Mouse (Mus musculus) left cerebral cortex, postnatal 14 days (tissue): ENCODE results near the gene Bicc1. TPM values are rescaled to one million over a fixed set of nuclear protein-coding genes. Genes with fewer than 3 reads are reported as not detected.

Experiments
- DNase-seq, 2 experiments: peaks; one replicate each; pipeline ENCODE4 v3.0.0; 2021 to 2022; ENCODE audit warnings: low spot score in 2 of 2, mixed read lengths in 1 of 2
- intact Hi-C: fragments of 180-260 bp; cut with DNase I; formaldehyde crosslinking; loops from one replicate; pipeline ENCODE4 v1.15.1; 2025
- long read RNA-seq, 2 experiments: library from polyadenylated mRNA; stranded (forward); transcript quantifications; one replicate each; pipeline ENCODE4 v2.0.0; 2021
- total RNA-seq, 2 experiments: library from RNA; stranded (reverse); gene quantifications; 2 replicates each; pipeline ENCODE4 v1.2.3; 2021

Bicc1 gene
- 1 to 10 TPM; 6.5 to 6.7 TPM for total RNA-seq
- long read RNA-seq, experiment 1, partial matches to known transcripts, result 0 of 3 reads
- long read RNA-seq, experiment 1, other reads (novel, unspliced or antisense), result 2 of 3 reads
- long read RNA-seq, experiment 2, full-length matches to known transcripts, result 3 of 8 reads
- long read RNA-seq, experiment 2, partial matches to known transcripts, result 0 of 8 reads
- long read RNA-seq, experiment 2, other reads (novel, unspliced or antisense), result 5 of 8 reads

DNA sequence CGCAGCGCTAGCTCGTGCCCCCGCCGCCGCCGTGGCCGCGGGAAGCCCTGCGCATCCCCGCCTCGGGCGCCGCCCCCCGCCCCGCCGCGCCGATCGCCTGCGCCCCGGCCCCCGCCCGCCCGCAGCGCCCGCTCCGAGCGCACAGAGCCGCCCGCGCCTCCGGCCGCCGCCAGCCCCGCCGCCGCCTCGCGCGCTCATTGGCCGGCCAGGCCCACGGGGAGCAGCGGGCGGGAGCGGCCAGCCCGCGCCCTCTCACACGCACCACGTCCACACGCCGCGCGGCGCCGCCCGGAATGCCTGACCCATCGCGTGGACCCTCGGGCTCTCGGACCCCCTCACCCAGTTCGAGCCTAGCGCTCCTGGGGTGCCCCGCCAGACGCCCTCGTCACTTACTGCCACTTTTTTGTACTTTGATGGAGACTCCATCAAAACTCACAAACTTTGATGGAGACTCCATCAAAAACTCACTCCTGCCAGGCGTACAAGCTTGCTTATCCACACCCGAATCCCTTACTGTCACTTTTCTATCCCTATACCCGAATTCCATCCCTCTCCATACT is at the start of gene Bicc1:
Gene Bicc1, minus strand, starts transcription at position 25 of the 560 bp plus-strand sequence.
- intact Hi-C loops, result loop anchor here (5.0 kb wide), 1 partner anchor 58 kb away; no protein-coding TSS in a partner anchor
- peak in 1 of 2 experiments; percentile 10 for DNase-seq

DNA sequence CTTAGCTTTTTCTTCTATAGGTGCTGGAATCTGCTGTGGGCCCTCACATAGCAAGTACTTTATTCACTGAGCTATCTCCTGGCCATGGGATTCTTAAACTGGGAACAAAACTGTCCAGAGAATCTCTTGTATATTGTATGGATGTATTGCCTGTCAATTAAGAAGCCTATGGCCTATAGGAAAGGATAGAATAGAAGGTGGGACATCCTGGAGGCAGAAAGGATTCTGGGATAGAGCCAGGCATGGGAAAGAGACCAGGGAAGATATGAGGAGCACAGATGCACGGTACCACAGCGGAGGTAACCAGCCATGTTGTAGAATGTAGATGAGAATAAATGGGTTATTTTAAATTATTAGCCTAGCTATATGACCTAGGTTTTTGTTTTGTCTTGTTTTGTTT is 42.0 kb upstream of the Bicc1 start:
- DNase-seq, result no peak
- intact Hi-C loops, result no loop called here

DNA sequence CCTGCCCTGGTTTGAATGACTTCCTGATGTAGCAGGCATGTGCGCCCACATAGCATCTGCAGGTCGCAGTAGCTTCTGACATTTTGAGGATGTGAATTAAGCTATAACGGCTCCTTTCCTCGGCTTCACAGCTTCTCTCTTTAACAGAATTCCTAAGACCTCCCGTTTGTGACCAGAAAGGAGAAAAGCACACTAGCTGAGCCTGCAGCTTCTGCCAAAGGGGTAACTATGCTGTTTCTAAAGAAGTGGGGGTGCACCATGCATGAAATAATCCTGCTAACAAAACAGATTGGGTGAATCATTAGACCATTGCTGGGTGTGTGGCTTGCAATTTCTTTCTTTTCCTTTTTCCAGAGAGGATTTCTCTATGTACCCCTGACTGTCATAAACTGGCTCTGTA is 41.5 kb upstream of the Bicc1 start:
- intact Hi-C loops, result no loop called here
- DNase-seq, result no peak

DNA sequence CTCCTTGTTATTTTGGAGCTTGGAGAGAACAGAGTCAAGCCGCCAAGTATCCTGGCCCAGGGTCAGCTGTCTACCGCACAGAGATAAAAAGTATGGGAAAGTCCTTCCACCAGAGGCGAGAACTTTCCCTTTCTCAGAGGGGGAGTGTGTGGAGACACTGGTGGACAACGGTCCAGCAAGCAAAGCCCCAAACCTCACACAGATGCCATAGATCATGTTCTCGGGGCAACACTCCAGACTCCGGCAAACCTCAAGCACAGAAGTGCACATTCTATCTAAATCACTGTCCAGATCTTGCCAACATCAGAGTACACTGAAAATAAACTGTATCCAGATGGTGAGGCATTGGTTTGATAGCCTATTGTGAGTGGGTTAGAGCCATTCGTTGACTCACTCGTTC is 39.2 kb upstream of the Bicc1 start:
- no peak for DNase-seq
- intact Hi-C loops, result no loop called here

DNA sequence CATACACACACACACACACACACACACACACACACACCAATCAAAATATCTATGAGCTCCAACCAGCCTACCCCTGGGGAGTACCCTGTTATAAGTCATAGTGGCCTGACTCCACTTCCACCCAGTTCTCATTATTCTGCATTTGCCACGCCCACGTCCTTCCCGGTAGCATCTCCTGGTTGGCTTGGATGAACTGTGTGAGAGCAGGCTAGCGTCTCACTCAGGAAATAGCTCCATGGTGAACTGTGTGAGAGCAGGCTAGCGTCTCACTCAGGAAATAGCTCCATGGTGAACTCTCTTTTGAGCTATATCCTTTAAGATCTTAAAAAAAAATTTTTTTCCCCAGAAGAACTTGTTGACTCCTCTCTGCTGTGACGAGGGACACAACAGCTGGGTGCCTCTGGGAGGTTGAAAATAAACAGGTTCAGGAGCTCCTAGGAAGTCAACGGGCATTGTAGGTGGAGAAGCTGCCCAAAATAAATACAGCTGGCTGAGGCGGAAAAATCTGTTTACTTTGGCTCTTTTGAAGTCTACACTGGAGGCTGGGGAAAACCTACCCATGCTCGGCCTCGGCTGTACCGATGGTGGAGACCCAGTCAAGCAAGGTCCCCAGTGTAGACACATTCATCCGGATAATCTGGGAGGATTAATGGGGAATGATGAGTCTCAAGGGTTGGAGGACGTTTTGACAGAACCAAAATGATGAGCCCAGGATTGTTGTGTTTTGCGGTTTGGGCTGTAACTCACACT is 37.7 kb upstream of the Bicc1 start:
- intact Hi-C loops, result no loop called here
- no peak for DNase-seq

DNA sequence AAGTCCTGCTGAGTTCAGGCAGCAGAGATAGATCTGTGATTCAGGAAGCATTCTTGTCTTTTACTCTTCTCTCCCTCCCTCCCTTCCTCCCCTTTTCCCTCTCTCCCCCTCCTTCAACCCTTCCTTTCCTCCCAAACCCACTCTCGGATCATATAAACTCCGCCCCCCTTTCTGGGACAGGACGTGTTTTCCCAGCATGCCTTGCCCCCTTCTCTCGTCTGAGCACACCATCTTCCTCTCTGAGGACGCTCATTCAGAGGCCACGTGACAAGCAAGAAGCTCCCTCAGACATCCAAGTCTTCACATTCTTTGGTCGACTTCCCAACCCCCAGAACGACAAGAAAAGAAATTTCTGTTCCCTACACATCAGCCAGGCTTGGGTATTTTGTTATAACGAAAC is 36.0 kb upstream of the Bicc1 start:
- no peak for DNase-seq
- intact Hi-C loops, result no loop called here

DNA sequence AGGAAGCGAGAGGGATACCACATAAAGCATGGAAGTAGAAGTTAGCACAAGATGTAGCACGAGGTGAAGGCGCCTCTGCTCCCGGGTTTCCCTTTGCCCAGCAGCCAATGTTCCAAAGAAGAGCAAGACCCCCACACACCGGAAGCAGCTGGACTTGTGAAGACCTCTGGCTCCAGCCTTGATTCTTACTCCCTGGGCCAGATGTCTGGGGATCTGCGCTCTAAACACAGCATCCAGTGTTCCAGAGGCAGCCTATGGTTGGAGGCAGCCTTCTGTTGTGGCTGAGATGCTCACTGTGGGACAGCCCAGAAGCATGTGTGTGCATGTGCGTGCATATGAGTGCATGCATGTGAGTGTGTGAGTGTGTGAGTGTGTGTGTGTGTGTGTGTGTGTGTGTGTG is 35.2 kb upstream of the Bicc1 start:
- intact Hi-C loops, result no loop called here

DNA sequence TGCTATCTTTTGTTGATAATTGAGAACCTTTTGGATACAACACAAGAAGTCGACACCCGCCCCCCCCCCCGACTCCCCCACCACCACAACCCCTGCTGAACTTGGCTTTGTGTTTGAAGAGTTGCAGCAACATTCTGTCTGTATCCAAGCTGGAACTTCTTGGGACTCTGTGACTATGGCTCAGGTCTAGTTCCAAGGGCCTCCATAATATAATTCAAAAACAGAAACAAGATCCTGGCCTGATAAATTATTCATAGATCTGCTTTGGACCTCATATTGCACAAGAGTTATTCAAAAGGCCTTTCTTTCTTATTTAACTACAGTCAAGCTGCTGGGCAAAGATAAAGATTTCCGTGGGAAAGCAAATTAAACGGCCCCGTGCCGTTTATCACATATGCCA is 33.8 kb upstream of the Bicc1 start:
- no peak for DNase-seq
- intact Hi-C loops, result no loop called here

More for the DNA sequence above, 35.2 kb upstream of the Bicc1 start:
- DNase-seq, result no peak

DNA sequence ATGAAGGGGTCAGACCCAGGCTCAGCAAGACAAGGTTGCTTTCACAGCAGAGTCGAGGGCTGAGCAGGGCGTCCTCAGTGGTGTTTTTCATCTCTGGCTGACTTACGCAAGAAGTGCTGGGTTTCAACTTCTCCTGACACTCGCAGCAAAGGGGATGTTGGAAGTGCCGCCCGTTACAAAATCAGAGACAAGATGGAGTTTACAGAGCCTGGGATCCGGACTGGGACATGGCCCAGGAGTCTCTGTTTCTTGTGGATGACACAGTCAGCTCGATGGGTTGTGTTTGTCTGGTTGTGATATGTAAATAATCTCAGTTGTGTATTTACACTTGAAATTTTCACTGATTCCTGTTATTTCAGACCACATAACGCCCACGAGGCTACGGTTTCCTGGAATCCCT is 33.4 kb upstream of the Bicc1 start:
- no peak for DNase-seq
- intact Hi-C loops, result no loop called here

DNA sequence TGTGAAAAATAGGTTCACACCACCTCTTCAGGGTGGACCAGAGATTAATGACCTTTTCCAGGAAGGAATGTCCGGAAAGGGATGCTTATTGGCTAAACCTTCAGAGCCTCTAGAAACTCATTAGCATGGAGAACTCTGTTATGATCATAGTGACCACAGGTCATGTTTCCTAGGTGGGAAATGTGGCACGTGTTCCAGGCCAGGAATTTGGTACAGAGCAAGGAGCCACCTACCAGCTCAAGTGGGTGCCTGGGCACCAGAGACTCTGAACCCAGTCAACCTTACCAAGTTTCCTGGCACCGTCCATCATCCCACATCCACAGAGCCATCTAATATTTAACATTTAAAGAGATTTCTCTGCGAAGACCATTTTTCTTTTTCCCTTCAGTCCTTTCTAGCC is 29.2 kb upstream of the Bicc1 start:
- DNase-seq, result no peak
- intact Hi-C loops, result no loop called here

DNA sequence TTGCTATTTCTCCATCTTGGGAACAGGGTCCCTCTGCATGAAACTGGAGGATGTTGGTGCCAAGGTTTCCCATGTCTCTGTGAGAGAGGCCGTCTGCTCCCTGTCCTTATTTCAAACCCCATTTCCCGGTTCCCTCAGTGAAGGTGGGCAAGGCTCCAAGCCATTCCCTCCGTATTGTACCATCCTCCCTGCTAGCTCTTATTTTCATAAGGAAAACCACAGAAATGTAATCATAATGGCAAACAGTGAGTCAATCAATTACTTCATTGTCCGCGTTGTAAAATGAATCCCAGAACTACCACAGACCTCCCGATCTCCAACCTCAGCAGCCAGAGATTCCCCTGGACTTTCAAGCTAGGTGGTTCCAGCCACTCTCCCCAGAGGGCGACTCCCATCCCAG is 25.6 kb upstream of the Bicc1 start:
- DNase-seq, result no peak
- intact Hi-C loops, result no loop called here

DNA sequence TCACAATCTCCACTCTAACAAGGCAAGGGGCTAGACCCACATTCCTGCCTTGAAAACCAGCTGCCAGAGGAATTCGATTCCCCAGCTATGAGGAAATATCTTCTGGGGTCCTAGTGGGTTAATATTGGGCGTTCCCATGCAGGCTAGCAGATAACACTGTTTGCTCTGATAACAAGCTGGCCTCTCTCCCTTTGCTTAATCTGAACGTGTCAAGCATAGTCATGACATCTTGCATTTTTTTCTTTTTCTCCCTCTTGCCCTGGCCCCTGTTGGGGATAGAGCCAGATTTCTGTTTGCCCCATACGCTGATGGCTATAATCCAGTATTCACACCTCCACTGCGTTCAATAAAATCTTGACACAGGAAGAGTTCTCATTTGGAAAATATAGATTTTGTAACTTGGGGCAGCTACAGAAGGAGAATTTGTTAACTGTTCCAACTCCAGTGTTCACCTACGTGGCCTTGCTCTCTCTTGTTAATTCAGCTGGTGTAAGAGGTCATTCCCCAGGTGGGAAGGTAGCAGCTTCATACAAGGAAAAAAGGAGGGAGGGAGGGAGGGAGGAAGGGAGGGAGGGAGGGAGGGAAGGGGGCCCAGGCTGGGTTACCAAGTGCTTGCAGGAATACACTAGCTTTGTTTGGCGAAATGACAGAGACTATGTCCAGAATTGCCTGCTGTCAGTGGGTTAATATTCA is 24.0 kb upstream of the Bicc1 start:
- DNase-seq, result no peak
- intact Hi-C loops, result no loop called here

DNA sequence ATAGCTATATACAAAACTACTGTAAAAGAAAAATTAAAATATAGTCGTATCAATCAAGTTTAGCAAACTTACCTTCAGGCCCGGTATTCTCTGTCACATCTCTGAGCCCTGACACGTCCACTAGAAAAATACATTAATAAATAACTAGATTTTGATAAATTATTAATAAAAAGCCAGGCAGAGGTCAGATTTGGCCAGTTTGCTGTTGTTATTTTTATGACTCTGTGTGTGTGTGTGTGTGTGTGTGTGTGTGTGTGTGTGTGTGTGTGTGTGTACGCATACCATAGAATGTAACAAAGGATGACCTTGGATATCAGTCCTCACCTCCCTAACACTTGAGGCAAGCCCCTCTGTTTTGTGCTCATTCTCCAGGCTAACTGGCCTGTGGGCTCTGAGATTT is 22.4 kb upstream of the Bicc1 start:
- intact Hi-C loops, result no loop called here
- DNase-seq, result no peak

DNA sequence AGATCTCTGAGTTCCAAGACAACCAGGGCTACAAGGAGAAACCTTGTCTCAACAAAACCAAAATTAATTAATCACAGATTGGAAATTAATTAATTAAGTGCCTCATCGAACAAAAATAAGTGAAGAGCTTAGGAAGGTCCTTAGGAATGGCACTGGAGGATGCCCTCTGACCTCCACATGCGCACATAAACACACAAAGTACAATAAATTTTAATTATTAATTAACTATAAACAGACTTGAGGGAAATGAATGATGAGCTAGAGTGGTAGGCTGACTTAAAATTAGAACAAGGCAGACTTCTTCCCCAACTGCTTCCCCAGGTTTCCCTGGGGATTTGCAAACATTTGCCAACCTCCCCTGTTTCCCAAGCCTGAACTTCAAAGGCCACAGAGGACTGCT is 21.6 kb upstream of the Bicc1 start:
- intact Hi-C loops, result no loop called here
- no peak for DNase-seq

DNA sequence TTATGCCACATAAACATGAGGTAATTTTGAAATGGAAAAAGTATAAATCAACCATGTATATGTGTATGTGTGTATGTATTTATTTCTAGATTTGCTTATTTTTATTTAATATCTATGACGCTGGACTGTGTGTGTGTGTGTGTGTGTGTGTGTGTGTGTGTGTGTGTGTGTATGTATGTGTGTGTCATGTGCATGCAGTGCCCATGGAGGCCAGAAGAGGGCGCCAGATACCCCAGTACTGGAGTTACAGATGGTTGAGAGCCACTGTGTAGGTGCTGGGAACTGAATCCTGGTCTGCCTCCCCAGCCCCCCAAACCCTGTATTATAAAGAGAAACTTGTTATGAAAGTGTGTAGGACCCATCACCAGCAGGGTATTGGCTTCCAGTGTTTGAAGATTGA is 20.6 kb upstream of the Bicc1 start:
- DNase-seq, result no peak
- intact Hi-C loops, result no loop called here

DNA sequence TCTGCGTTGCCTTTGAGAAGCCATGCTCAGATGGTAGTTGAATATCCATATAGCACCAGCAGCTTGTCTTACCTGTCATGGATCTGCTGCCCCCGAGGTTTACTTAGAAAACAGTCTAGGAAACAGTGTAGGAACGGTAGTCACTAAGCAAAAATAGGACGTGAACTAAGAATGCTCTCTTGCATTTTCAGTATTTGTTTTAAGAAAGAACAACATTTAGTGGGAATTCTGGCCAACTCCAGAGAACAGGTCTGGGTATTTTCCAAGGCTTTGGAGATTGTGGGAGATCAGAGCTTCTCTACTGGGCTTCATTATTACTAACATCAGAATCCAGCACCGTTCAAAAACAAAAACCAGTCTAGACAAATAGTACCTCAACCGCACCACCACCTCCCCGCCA is 17.7 kb upstream of the Bicc1 start:
- DNase-seq, result no peak
- intact Hi-C loops, result no loop called here

DNA sequence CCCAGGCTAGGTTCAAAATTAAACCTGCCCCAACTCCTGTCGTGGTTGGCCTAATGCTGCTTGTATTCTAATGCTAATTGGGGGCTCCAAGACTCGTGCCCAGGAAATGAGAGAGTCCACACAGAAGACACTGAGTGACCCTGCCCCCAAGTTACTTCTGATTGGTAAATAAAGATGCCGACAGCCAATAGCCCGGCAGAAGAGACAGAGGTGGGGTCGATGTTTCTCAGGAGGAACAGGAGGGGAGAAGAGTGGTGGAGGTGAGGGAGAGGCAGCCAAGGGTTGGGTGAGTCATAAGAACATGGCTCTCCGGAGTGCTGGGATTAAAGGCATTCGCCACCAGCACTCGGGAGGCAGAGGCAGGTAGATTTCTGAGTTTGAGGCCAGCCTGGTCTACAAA is 16.8 kb upstream of the Bicc1 start:
- intact Hi-C loops, result no loop called here
- DNase-seq, result no peak

DNA sequence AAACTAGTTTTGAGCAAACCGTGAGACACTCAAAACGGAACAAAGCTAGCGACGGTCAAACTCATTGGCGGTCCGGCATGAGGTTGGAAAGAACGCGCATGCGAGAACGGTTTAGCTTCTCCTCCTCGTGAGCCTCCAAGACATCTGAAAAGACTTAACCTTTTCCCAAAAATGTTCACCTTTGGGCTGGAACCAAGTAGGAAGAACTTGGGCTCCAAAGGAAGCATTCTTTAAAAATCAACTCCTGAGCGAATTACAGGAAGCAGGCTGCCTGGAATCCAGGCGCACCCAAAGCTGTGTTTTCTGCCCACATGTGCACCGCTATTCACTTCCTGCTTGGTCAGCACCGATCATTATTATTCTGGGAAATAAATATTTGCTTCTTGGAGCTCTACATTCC is 15.8 kb upstream of the Bicc1 start:
- intact Hi-C loops, result no loop called here

DNA sequence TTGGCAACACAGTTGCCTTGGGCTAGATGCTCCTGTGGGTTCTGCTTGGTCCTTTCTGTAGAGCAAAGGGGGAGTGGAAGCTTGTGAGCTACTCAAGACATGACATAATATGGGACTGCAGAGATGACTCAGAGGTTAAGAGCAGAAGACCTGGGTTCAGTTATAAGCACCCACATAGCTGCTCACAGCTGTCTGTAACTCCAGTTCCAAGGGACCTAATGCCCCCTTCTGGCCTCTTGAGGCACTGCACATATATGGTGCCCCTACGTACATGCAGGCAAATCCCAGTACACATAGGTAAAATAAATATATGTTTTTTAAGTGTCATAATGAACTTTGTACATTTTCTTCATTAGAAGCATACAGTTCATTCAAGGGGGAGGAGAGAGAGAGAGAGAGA is 11.9 kb upstream of the Bicc1 start:
- intact Hi-C loops, result no loop called here
- no peak for DNase-seq

More for the DNA sequence above, 15.8 kb upstream of the Bicc1 start:
- DNase-seq, result no peak

DNA sequence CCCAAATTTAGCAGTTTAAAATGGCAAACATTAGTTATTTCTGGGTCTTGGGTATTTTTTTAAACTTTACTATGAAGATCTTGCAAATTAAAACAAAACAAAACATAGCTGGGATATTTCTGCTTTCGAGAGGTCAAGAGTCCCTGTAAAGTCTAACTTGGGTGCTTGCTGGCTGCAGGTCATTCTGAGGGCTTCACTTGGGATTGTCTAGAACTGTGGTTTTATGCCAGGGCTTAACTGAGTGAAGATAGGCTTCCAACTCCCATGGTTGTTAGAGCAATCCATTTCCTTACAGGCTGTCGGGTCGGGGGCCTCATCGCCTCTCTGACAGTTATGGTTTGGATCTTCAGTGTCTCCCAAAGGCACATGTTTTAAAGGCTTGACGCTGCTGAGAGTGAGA is 11.3 kb upstream of the Bicc1 start:
- DNase-seq, result no peak
- intact Hi-C loops, result no loop called here

DNA sequence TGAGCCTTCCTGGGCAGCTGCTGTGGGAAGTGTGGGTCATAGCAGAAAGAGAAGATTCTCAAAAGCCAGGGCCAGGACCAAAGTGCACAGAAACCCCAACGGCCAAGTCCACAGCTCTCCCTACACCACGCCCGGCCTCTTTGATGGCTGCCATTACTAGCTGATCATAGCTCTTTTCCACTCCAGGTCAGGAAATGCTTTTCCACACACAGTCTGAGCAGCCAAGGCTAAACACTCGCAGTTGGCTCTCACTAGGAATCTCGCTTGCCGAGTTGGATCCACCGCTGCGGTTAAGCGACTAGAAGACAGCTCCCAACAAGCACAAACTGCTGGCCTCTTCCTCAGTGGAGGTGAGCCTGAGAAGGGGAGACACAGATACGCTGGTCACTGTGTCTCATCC is 10.3 kb upstream of the Bicc1 start:
- intact Hi-C loops, result no loop called here
- no peak for DNase-seq
